Mouse (Mus musculus): Measurements from ENCODE around the gene Astn2. TPM values are rescaled to one million over a fixed set of nuclear protein-coding genes. Genes with fewer than 3 reads are reported as not detected.

Astn2 gene
- polyA plus RNA-seq, 1 experiment from 2014 or later, result 0.15 TPM

DNA sequence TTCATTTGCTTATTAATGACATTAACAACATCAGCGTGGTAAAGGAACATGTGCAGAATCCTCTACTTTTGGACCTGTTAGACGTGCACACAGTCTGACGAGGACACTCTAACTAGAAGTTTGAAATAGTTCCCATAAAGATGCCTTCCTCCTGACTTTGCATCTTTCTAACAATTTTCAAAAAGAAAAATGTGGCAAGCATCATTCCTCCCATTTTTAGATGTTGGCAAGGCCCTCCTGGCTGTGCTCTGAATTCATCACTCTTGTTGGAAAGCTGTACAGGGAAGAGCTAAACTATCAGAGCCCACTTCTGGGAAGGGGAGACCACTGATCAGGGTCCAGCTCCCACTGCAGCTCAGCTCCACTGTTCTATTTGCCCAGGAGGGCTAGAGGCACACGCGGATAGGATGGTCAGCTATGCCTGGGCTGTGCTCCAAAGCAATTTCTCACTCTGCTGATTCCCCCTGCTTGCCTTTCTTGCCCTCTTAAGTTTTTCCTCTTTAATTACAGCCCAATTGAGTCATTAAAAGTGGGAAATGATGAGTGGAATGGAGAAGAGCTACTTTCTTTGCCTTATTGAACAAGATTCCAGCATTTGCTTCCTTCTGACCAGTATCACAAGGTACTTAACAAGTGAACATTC, 630.9 kb downstream of the Astn2 start:
- ATAC-seq (ENCODE audit: insufficient number of reproducible peaks, low FRiP score), result no peak
- H3K27ac ChIP-seq (ENCODE audit: poor library complexity, severe bottlenecking), result no peak overlapping the region
- no peaks in the 10 kb centered on the region for H3K36me3 ChIP-seq
- H3K4me3 ChIP-seq, result no peak overlapping the region
- H3K9ac ChIP-seq, result no peak overlapping the region
- H3K9me3 ChIP-seq (replicated peaks), result no peaks in the 10 kb centered on the region
- no peaks in the 10 kb centered on the region for H3K4me1 ChIP-seq (replicated peaks)
- H3K4me2 ChIP-seq, result no peak overlapping the region
- 82% methylated on average over 5 of the region's 5 CpGs for WGBS
- no peaks in the 10 kb centered on the region for H3K27me3 ChIP-seq (replicated peaks)

GRCm38 (mm10) chr4:65770952-65771351, 633.5 kb downstream of the Astn2 start:
- WGBS, result 75% methylated on average over 4 of the region's 4 CpGs
- no peak overlapping the region for H3K9ac ChIP-seq
- no peak for ATAC-seq (ENCODE audit: insufficient number of reproducible peaks, low FRiP score)
- no peaks in the 10 kb centered on the region for H3K36me3 ChIP-seq
- H3K9me3 ChIP-seq (replicated peaks), result no peaks in the 10 kb centered on the region
- H3K4me1 ChIP-seq (replicated peaks), result no peaks in the 10 kb centered on the region
- H3K4me3 ChIP-seq, result no peak overlapping the region
- no peak overlapping the region for H3K4me2 ChIP-seq
- H3K27ac ChIP-seq (ENCODE audit: poor library complexity, severe bottlenecking), result no peak overlapping the region
- H3K27me3 ChIP-seq (replicated peaks), result no peaks in the 10 kb centered on the region

DNA sequence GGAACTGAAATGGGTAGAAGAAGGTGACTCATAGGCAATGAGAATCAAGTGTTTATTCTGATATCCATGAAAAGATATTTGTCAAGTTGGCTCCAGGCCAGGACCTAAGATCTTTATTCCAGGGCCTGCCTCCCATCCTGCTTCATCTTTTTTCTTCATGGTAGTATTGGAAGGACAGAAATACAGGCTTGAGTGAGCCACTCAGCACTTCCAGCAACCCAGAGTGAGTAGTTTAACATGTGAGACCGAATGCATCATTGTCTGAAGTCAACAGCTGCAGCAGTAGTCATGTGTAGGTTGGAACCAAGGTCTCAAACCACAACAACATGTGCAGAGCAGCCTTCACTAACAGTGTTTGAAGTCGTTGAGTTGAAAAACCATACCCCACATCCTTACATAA, 636.5 kb downstream of the Astn2 start:
- 44% methylated on average over 2 of the region's 2 CpGs for WGBS
- Histone ChIP-seq H3K4me1 (replicated peaks) (no peaks in the 10 kb centered on the region), H3K27ac (ENCODE audit: poor library complexity, severe bottlenecking) (no peak overlapping the region), H3K9me3 (replicated peaks) (no peaks in the 10 kb centered on the region), H3K9ac (no peak overlapping the region), H3K27me3 (replicated peaks) (no peaks in the 10 kb centered on the region), H3K4me3 (no peak overlapping the region), H3K36me3 (no peaks in the 10 kb centered on the region), H3K4me2 (no peak overlapping the region)
- ATAC-seq (ENCODE audit: insufficient number of reproducible peaks, low FRiP score), result no peak

DNA sequence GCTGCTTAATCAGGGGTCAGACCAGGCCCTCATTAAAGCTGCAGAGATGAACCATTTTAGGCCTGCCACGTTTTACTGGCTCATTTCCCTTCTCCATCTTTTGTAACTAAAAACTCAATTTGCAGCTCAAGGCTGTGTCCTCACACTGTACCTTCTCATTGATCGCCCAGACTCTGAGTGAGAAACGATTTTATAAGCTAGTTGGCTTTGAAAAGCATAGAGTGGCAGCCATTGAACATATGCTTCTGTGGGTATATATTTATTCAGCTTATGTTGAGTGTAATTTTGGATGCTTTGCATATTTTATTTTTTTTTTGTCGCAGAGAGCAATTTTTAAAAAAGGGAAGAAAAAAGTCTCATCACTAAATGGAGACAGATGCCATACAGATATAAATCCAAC, 637.0 kb downstream of the Astn2 start:
- no peaks in the 10 kb centered on the region for H3K27me3 ChIP-seq (replicated peaks)
- H3K4me2 ChIP-seq, result no peak overlapping the region
- H3K27ac ChIP-seq (ENCODE audit: poor library complexity, severe bottlenecking), result no peak overlapping the region
- no peak for ATAC-seq (ENCODE audit: insufficient number of reproducible peaks, low FRiP score)
- H3K9ac ChIP-seq, result no peak overlapping the region
- H3K9me3 ChIP-seq (replicated peaks), result no peaks in the 10 kb centered on the region
- WGBS, result 76% methylated on average over 4 of the region's 4 CpGs
- H3K4me3 ChIP-seq, result no peak overlapping the region
- H3K4me1 ChIP-seq (replicated peaks), result no peaks in the 10 kb centered on the region
- H3K36me3 ChIP-seq, result no peaks in the 10 kb centered on the region

DNA sequence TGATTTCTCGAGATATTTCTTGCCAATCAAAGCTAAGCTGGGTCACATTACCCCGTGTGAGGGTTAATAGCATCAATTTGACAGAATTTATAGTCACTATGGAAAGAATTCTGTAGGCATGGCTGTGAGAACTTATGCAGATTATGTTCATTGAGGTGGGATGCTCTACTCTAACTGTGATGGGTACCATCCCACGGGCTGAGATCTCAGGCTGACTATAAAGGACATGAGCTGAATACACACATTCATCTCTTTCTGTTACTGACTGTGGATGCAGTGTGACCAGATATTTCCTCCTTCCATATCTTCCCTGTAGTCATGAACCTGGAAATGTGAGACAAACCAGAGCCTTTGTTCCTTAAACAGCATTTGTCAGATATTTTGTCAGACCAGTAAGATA, 639.1 kb downstream of the Astn2 start:
- Histone ChIP-seq H3K4me3 (no peak overlapping the region), H3K27ac (ENCODE audit: poor library complexity, severe bottlenecking) (no peak overlapping the region), H3K9me3 (replicated peaks) (no peaks in the 10 kb centered on the region), H3K4me1 (replicated peaks) (no peaks in the 10 kb centered on the region), H3K4me2 (no peak overlapping the region), H3K9ac (no peak overlapping the region), H3K36me3 (no peaks in the 10 kb centered on the region), H3K27me3 (replicated peaks) (no peaks in the 10 kb centered on the region)
- ATAC-seq (ENCODE audit: insufficient number of reproducible peaks, low FRiP score), result no peak
- WGBS, result 67% methylated on average over 3 of the region's 3 CpGs

- ATAC-seq (ENCODE audit: insufficient number of reproducible peaks, low FRiP score), result no peak
- Histone ChIP-seq H3K4me1 (replicated peaks) (no peaks in the 10 kb centered on the region), H3K9ac (no peak overlapping the region), H3K27ac (ENCODE audit: poor library complexity, severe bottlenecking) (no peak overlapping the region), H3K4me2 (no peak overlapping the region), H3K4me3 (no peak overlapping the region), H3K9me3 (replicated peaks) (no peaks in the 10 kb centered on the region), H3K36me3 (no peaks in the 10 kb centered on the region), H3K27me3 (replicated peaks) (no peaks in the 10 kb centered on the region)
- 76% methylated on average over 4 of the region's 4 CpGs for WGBS
These were observed 640.1 kb downstream of the Astn2 start for GRCm38 (mm10) chr4:65764275-65764674.

DNA sequence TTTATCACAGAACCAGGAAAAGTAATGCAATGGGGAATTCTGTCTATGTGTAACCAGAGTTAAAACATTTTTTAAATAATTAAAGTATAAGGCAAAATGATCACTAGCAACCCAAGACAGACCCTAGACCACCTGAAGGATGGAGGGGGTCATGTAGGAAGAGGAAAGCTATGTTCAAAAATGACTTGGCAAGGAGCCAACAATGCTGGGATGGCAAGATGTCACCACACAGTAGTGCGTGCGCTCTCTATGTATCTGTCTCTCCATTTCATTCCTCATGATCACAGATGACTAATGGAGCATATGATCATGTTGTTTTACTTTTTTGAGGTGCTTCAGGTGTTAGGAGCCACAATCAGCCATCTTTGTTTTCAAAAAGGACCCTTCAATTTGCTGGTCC, 640.6 kb downstream of the Astn2 start:
- Histone ChIP-seq H3K4me2 (no peak overlapping the region), H3K27ac (ENCODE audit: poor library complexity, severe bottlenecking) (no peak overlapping the region), H3K9me3 (replicated peaks) (no peaks in the 10 kb centered on the region), H3K36me3 (no peaks in the 10 kb centered on the region), H3K4me3 (no peak overlapping the region), H3K4me1 (replicated peaks) (no peaks in the 10 kb centered on the region), H3K9ac (no peak overlapping the region), H3K27me3 (replicated peaks) (no peaks in the 10 kb centered on the region)
- ATAC-seq (ENCODE audit: insufficient number of reproducible peaks, low FRiP score), result no peak
- WGBS, result 92% methylated on average over 2 of the region's 2 CpGs

DNA sequence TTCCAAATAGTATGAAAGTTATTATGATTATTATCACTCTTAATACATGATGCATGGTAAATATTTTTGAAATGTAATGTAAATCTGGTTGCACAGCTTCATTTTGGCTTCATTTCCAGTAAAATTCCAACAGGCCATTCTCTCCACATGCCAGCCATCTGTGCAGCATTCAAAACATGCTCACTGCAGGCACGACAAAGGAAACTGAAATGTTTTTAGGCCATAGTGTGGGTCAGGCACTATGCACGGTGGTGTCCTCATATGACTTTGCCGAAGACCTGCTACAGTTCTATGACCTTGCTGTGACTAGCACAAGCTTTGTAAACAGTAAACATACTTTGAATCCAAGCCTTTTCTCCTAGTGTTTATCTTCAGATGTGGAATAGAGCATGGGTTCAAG, 642.3 kb downstream of the Astn2 start:
- no peak for ATAC-seq (ENCODE audit: insufficient number of reproducible peaks, low FRiP score)
- Histone ChIP-seq H3K4me2 (no peak overlapping the region), H3K36me3 (no peaks in the 10 kb centered on the region), H3K27ac (ENCODE audit: poor library complexity, severe bottlenecking) (no peak overlapping the region), H3K4me3 (no peak overlapping the region), H3K27me3 (replicated peaks) (no peaks in the 10 kb centered on the region), H3K4me1 (replicated peaks) (no peaks in the 10 kb centered on the region), H3K9ac (no peak overlapping the region), H3K9me3 (replicated peaks) (no peaks in the 10 kb centered on the region)
- 87% methylated on average over 3 of the region's 3 CpGs for WGBS

GRCm38 (mm10) chr4:65761658-65762057, 642.8 kb downstream of the Astn2 start:
- H3K27ac ChIP-seq (ENCODE audit: poor library complexity, severe bottlenecking), result no peak overlapping the region
- H3K4me1 ChIP-seq (replicated peaks), result no peaks in the 10 kb centered on the region
- no peaks in the 10 kb centered on the region for H3K36me3 ChIP-seq
- H3K4me2 ChIP-seq, result no peak overlapping the region
- no peak overlapping the region for H3K9ac ChIP-seq
- no peak for ATAC-seq (ENCODE audit: insufficient number of reproducible peaks, low FRiP score)
- WGBS, result 55% methylated on average over 3 of the region's 3 CpGs
- no peaks in the 10 kb centered on the region for H3K27me3 ChIP-seq (replicated peaks)
- H3K4me3 ChIP-seq, result no peak overlapping the region
- H3K9me3 ChIP-seq (replicated peaks), result no peaks in the 10 kb centered on the region

DNA sequence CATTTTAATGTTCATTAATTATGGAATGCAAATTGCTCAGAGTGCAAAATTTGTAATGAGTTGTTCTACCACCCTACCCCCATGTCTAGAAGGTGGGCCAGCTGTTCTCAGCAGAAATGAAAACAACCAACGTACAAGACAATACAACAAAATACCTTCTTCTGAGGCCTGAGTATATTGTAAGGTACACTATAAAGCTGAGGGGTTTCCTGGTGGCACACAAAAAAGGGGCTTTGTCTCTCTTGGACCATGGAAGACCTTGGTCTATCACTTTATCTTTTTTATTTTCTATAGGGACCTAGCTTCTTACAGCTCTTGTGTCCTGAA, 645.6 kb downstream of the Astn2 start:
- WGBS, result 88% methylated on average over 1 of the region's 1 CpGs
- H3K27me3 ChIP-seq (replicated peaks), result no peaks in the 10 kb centered on the region
- H3K4me2 ChIP-seq, result no peak overlapping the region
- H3K9ac ChIP-seq, result no peak overlapping the region
- no peak overlapping the region for H3K4me3 ChIP-seq
- no peak overlapping the region for H3K27ac ChIP-seq (ENCODE audit: poor library complexity, severe bottlenecking)
- ATAC-seq (ENCODE audit: insufficient number of reproducible peaks, low FRiP score), result no peak
- no peaks in the 10 kb centered on the region for H3K9me3 ChIP-seq (replicated peaks)
- no peaks in the 10 kb centered on the region for H3K36me3 ChIP-seq
- no peaks in the 10 kb centered on the region for H3K4me1 ChIP-seq (replicated peaks)

DNA sequence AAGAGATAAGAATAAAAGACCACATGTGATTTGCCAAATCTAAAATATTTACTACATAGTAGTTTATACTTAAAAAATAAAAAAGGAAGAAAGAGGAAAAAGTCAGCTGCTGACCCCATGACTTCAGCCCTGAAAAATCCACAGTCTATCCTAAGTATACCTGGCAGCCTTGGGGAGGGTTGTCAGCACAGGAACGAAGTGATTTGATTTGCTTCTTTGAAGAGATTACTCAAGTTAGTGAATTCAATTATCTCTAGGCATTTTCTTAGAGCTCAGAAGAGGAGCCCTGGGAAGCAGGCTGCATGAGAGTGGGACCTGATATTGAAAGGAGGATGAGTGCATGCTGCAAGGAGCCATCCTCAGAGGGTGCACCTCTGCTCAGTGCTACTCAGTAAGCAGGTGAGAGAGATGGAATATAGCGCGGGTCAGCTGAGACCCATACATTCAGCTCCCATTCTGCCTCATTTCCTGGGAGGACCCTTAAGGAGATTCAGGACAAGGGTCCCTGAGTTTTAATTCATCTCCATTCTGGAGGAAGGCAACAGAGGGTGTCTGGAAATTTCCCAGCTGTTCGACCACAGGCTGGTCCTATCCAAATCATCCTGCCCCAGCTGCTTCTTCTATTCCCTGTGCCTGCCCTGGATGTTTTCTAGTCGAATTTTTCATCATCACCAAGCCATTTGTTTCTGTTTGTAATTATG, 646.1 kb downstream of the Astn2 start:
- H3K4me1 ChIP-seq (replicated peaks), result no peaks in the 10 kb centered on the region
- no peaks in the 10 kb centered on the region for H3K36me3 ChIP-seq
- H3K27me3 ChIP-seq (replicated peaks), result no peaks in the 10 kb centered on the region
- 64% methylated on average over 5 of the region's 5 CpGs for WGBS
- H3K4me2 ChIP-seq, result no peak overlapping the region
- H3K4me3 ChIP-seq, result no peak overlapping the region
- H3K9me3 ChIP-seq (replicated peaks), result no peaks in the 10 kb centered on the region
- no peak overlapping the region for H3K9ac ChIP-seq
- H3K27ac ChIP-seq (ENCODE audit: poor library complexity, severe bottlenecking), result no peak overlapping the region
- ATAC-seq (ENCODE audit: insufficient number of reproducible peaks, low FRiP score), result no peak

- 62% methylated on average over 3 of the region's 3 CpGs for WGBS
- H3K27me3 ChIP-seq (replicated peaks), result no peaks in the 10 kb centered on the region
- H3K9ac ChIP-seq, result no peak overlapping the region
- no peaks in the 10 kb centered on the region for H3K9me3 ChIP-seq (replicated peaks)
- no peaks in the 10 kb centered on the region for H3K4me1 ChIP-seq (replicated peaks)
- H3K4me2 ChIP-seq, result no peak overlapping the region
- no peaks in the 10 kb centered on the region for H3K36me3 ChIP-seq
- no peak overlapping the region for H3K27ac ChIP-seq (ENCODE audit: poor library complexity, severe bottlenecking)
- no peak overlapping the region for H3K4me3 ChIP-seq
- ATAC-seq (ENCODE audit: insufficient number of reproducible peaks, low FRiP score), result no peak
These were observed 651.5 kb downstream of the Astn2 start for GRCm38 (mm10) chr4:65752941-65753340.

All from heart, embryonic 12.5 days (tissue).